In the genomic region with DNA sequence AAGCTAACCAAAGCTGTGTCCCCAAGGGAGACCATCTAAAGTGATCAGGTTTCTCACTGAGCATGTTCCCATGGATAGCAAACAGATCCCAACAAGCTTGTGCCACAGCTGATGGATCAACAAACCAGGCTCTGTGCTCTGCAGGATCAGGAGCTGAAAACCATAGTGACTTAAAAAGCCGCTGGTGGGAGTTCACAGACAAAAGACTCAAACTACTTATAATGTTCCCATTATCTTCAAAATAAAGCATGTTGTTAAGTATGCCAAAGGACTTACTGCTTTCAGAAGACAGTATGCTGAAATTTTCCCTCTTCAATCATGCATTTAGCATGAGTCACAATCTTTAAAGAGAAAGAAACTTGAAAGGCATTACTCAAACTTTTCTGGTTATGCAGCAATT, we compare ENCODE assay signal across 13 mouse cellular contexts.
"Had no signal": no experiment of that assay in that cellular context is flagged by ENCODE, and none has a peak within 500 bp of the region (broad histone marks: within the 10 kb centered on the region; RNA-seq: fewer than 3 reads in every experiment).

No protein-coding gene starts in this region.

- H3K4me3 ChIP-seq: kidney, embryonic 15.5 days; limb, embryonic 13.5 days; midbrain, embryonic 10.5 days; midbrain, embryonic 15.5 days; neural tube, embryonic 13.5 days; stomach, embryonic 15.5 days had no signal

- DNase-seq: kidney, postnatal 14 days; left cerebral cortex, postnatal 4 days; lung, adult 18-20 months; lung, postnatal 4 days; right cerebral cortex, postnatal 14 days; thymus, postnatal 36 days had no signal

- H3K4me1 ChIP-seq: kidney, embryonic 15.5 days; limb, embryonic 13.5 days; midbrain, embryonic 15.5 days; neural tube, embryonic 13.5 days; stomach, embryonic 15.5 days had no signal

- H3K9me3 ChIP-seq: kidney, embryonic 15.5 days; limb, embryonic 13.5 days; midbrain, embryonic 10.5 days; midbrain, embryonic 15.5 days; neural tube, embryonic 13.5 days; stomach, embryonic 15.5 days had no signal

- ATAC-seq: midbrain, embryonic 15.5 days had no signal

- H3K27me3 ChIP-seq: kidney, embryonic 15.5 days; limb, embryonic 13.5 days; midbrain, embryonic 15.5 days; neural tube, embryonic 13.5 days; stomach, embryonic 15.5 days had no signal

- H3K9ac ChIP-seq: kidney, embryonic 15.5 days; limb, embryonic 13.5 days; liver, embryonic 14.5 days; midbrain, embryonic 15.5 days; neural tube, embryonic 13.5 days; stomach, embryonic 15.5 days had no signal

- H3K36me3 ChIP-seq: kidney, embryonic 15.5 days; limb, embryonic 13.5 days; midbrain, embryonic 10.5 days; midbrain, embryonic 15.5 days; neural tube, embryonic 13.5 days; stomach, embryonic 15.5 days had no signal

- H3K27ac ChIP-seq: kidney, embryonic 15.5 days; limb, embryonic 13.5 days; liver, embryonic 14.5 days; midbrain, embryonic 10.5 days; midbrain, embryonic 15.5 days; neural tube, embryonic 13.5 days; stomach, embryonic 15.5 days had no signal

- H3K4me2 ChIP-seq: kidney, embryonic 15.5 days; limb, embryonic 13.5 days; midbrain, embryonic 15.5 days; neural tube, embryonic 13.5 days; stomach, embryonic 15.5 days had no signal
